Mouse (Mus musculus): Measurements from ENCODE around the gene Elmo1. TPM values are rescaled to one million over a fixed set of nuclear protein-coding genes. Genes with fewer than 3 reads are reported as not detected.

The Elmo1 gene
- polyA plus RNA-seq, 1 experiment = 0.40 TPM

GRCm38 (mm10) chr13:20551559-20551958, 461.2 kb downstream of the Elmo1 start:
- Histone ChIP-seq H3K4me3 (no peak overlapping the region), H3K79me2 (ENCODE audit: control insufficient read depth, insufficient read depth) (no peaks in the 10 kb centered on the region), H3ac (ENCODE audit: control insufficient read depth, insufficient read length) (no peak overlapping the region), H3K4me2 (ENCODE audit: low read depth) (no peak overlapping the region), H3K36me3 (ENCODE audit: control insufficient read depth, insufficient read depth) (no peaks in the 10 kb centered on the region), H3K27me3 (ENCODE audit: control insufficient read depth, insufficient read depth, insufficient read length) (no peaks in the 10 kb centered on the region)
- TF ChIP-seq TCF3 (IDR thresholded peaks at IDR 0.05; ENCODE audit: insufficient read length, low read depth) (no peak), POLR2AphosphoS2 (IDR thresholded peaks at IDR 0.05; ENCODE audit: insufficient read length, low read depth) (no peak), MAX (IDR thresholded peaks at IDR 0.05; ENCODE audit: low read depth) (no peak), REST (IDR thresholded peaks at IDR 0.05; ENCODE audit: insufficient read depth, insufficient read length) (no peak), MYOD1 (IDR thresholded peaks at IDR 0.05; ENCODE audit: control insufficient read depth in 1 of 3, insufficient read length in 2 of 3, low read depth in 2 of 3) (no peak), USF1 (IDR thresholded peaks at IDR 0.05; ENCODE audit: low read depth) (no peak), MYOG (IDR thresholded peaks at IDR 0.05; ENCODE audit: control insufficient read depth in 1 of 3, insufficient read depth in 1 of 3, insufficient read length in 2 of 3, low read depth in 2 of 3) (no peak), POLR2A (IDR thresholded peaks at IDR 0.05; ENCODE audit: insufficient read length, low read depth) (no peak), TCF12 (IDR thresholded peaks at IDR 0.05; ENCODE audit: insufficient read depth, poor library complexity, severe bottlenecking) (no peak), CEBPB (IDR thresholded peaks at IDR 0.05; ENCODE audit: insufficient read depth, poor library complexity, severe bottlenecking) (no peak)

GRCm38 (mm10) chr13:20555853-20556452, 465.6 kb downstream of the Elmo1 start:
- Histone ChIP-seq H3K79me2 (ENCODE audit: control insufficient read depth, insufficient read depth) (no peaks in the 10 kb centered on the region), H3ac (ENCODE audit: control insufficient read depth, insufficient read length) (no peak overlapping the region), H3K36me3 (ENCODE audit: control insufficient read depth, insufficient read depth) (no peaks in the 10 kb centered on the region), H3K4me2 (ENCODE audit: low read depth) (no peak overlapping the region), H3K27me3 (ENCODE audit: control insufficient read depth, insufficient read depth, insufficient read length) (no peaks in the 10 kb centered on the region), H3K4me3 (no peak overlapping the region)
- TF ChIP-seq MAX (IDR thresholded peaks at IDR 0.05; ENCODE audit: low read depth) (no peak), MYOD1 (IDR thresholded peaks at IDR 0.05; ENCODE audit: control insufficient read depth in 1 of 3, insufficient read length in 2 of 3, low read depth in 2 of 3) (no peak), SRF (IDR thresholded peaks at IDR 0.05; ENCODE audit: control insufficient read depth, insufficient read length, low read depth) (no peak), CEBPB (IDR thresholded peaks at IDR 0.05; ENCODE audit: insufficient read depth, poor library complexity, severe bottlenecking) (no peak), MYOG (IDR thresholded peaks at IDR 0.05; ENCODE audit: control insufficient read depth in 1 of 3, insufficient read depth in 1 of 3, insufficient read length in 2 of 3, low read depth in 2 of 3) (no peak), REST (IDR thresholded peaks at IDR 0.05; ENCODE audit: insufficient read depth, insufficient read length) (no peak), POLR2A (IDR thresholded peaks at IDR 0.05; ENCODE audit: insufficient read length, low read depth) (no peak), E2F4 (IDR thresholded peaks at IDR 0.05; ENCODE audit: insufficient read depth) (no peak), TCF12 (IDR thresholded peaks at IDR 0.05; ENCODE audit: insufficient read depth, poor library complexity, severe bottlenecking) (no peak), TCF3 (IDR thresholded peaks at IDR 0.05; ENCODE audit: insufficient read length, low read depth) (no peak), USF1 (IDR thresholded peaks at IDR 0.05; ENCODE audit: low read depth) (no peak), POLR2AphosphoS2 (IDR thresholded peaks at IDR 0.05; ENCODE audit: insufficient read length, low read depth) (no peak)

- Histone ChIP-seq H3ac (ENCODE audit: control insufficient read depth, insufficient read length) (no peak overlapping the region), H3K4me3 (no peak overlapping the region), H3K27me3 (ENCODE audit: control insufficient read depth, insufficient read depth, insufficient read length) (no peaks in the 10 kb centered on the region), H3K36me3 (ENCODE audit: control insufficient read depth, insufficient read depth) (no peaks in the 10 kb centered on the region), H3K79me2 (ENCODE audit: control insufficient read depth, insufficient read depth) (no peaks in the 10 kb centered on the region), H3K4me2 (ENCODE audit: low read depth) (no peak overlapping the region)
- TF ChIP-seq MYOG (IDR thresholded peaks at IDR 0.05; ENCODE audit: control insufficient read depth in 1 of 3, insufficient read depth in 1 of 3, insufficient read length in 2 of 3, low read depth in 2 of 3) = no peak
- TF ChIP-seq E2F4 (IDR thresholded peaks at IDR 0.05; ENCODE audit: insufficient read depth) = no peak
- TF ChIP-seq USF1 (IDR thresholded peaks at IDR 0.05; ENCODE audit: low read depth) = no peak
- no peak for TF ChIP-seq TCF3 (IDR thresholded peaks at IDR 0.05; ENCODE audit: insufficient read length, low read depth)
- no peak for TF ChIP-seq MAX (IDR thresholded peaks at IDR 0.05; ENCODE audit: low read depth)
- TF ChIP-seq POLR2A (IDR thresholded peaks at IDR 0.05; ENCODE audit: insufficient read length, low read depth) = no peak
- TF ChIP-seq SRF (IDR thresholded peaks at IDR 0.05; ENCODE audit: control insufficient read depth, insufficient read length, low read depth) = no peak
- TF ChIP-seq CEBPB (IDR thresholded peaks at IDR 0.05; ENCODE audit: insufficient read depth, poor library complexity, severe bottlenecking) = no peak
- TF ChIP-seq REST (IDR thresholded peaks at IDR 0.05; ENCODE audit: insufficient read depth, insufficient read length) = no peak
Observed at GRCm38 (mm10) chr13:20556739-20557138, 466.3 kb downstream of the Elmo1 start.

- H3K4me2 ChIP-seq (ENCODE audit: low read depth) = no peak overlapping the region
- TF ChIP-seq MAX (IDR thresholded peaks at IDR 0.05; ENCODE audit: low read depth) = no peak
- no peak for TF ChIP-seq E2F4 (IDR thresholded peaks at IDR 0.05; ENCODE audit: insufficient read depth)
- no peak for TF ChIP-seq TCF3 (IDR thresholded peaks at IDR 0.05; ENCODE audit: insufficient read length, low read depth)
- no peak for TF ChIP-seq POLR2A (IDR thresholded peaks at IDR 0.05; ENCODE audit: insufficient read length, low read depth)
- no peak for TF ChIP-seq REST (IDR thresholded peaks at IDR 0.05; ENCODE audit: insufficient read depth, insufficient read length)
- no peak for TF ChIP-seq CEBPB (IDR thresholded peaks at IDR 0.05; ENCODE audit: insufficient read depth, poor library complexity, severe bottlenecking)
- TF ChIP-seq POLR2AphosphoS2 (IDR thresholded peaks at IDR 0.05; ENCODE audit: insufficient read length, low read depth) = no peak
- no peak for TF ChIP-seq SRF (IDR thresholded peaks at IDR 0.05; ENCODE audit: control insufficient read depth, insufficient read length, low read depth)
- TF ChIP-seq MYOD1 (IDR thresholded peaks at IDR 0.05; ENCODE audit: control insufficient read depth in 1 of 3, insufficient read length in 2 of 3, low read depth in 2 of 3) = no peak
- no peak for TF ChIP-seq MYOG (IDR thresholded peaks at IDR 0.05; ENCODE audit: control insufficient read depth in 1 of 3, insufficient read depth in 1 of 3, insufficient read length in 2 of 3, low read depth in 2 of 3)
- no peak for TF ChIP-seq TCF12 (IDR thresholded peaks at IDR 0.05; ENCODE audit: insufficient read depth, poor library complexity, severe bottlenecking)
- no peak overlapping the region for H3K4me3 ChIP-seq
- no peaks in the 10 kb centered on the region for H3K27me3 ChIP-seq (ENCODE audit: control insufficient read depth, insufficient read depth, insufficient read length)
- no peaks in the 10 kb centered on the region for H3K79me2 ChIP-seq (ENCODE audit: control insufficient read depth, insufficient read depth)
- H3ac ChIP-seq (ENCODE audit: control insufficient read depth, insufficient read length) = no peak overlapping the region
- H3K36me3 ChIP-seq (ENCODE audit: control insufficient read depth, insufficient read depth) = no peaks in the 10 kb centered on the region
Observed at GRCm38 (mm10) chr13:20557156-20557555, 466.8 kb downstream of the Elmo1 start.
